Mouse (Mus musculus): Measurements from ENCODE around the gene Srrm4. TPM values are rescaled to one million over a fixed set of nuclear protein-coding genes. Genes with fewer than 3 reads are reported as not detected.

The Srrm4 gene
- polyA plus RNA-seq, 1 experiment from 2014 or later, result 19.2 TPM

GRCm38 (mm10) chr5:116570566-116570965 lies 21.1 kb downstream of the Srrm4 start:
- WGBS, result 44% methylated on average over 7 of the region's 7 CpGs
- Histone ChIP-seq H3K4me2 (no peak overlapping the region), H3K36me3 (no peaks in the 10 kb centered on the region), H3K27me3 (no peaks in the 10 kb centered on the region), H3K4me1 (replicated peaks) (peaks cover 77% of the 10 kb centered on the region), H3K4me3 (no peak overlapping the region), H3K9ac (no peak overlapping the region), H3K9me3 (no peaks in the 10 kb centered on the region), H3K27ac (replicated peaks) (peak overlapping the region; percentile 78; the same call in 1 of the 2 replicates)
- ATAC-seq (ENCODE audit: low read depth), result no peak

DNA sequence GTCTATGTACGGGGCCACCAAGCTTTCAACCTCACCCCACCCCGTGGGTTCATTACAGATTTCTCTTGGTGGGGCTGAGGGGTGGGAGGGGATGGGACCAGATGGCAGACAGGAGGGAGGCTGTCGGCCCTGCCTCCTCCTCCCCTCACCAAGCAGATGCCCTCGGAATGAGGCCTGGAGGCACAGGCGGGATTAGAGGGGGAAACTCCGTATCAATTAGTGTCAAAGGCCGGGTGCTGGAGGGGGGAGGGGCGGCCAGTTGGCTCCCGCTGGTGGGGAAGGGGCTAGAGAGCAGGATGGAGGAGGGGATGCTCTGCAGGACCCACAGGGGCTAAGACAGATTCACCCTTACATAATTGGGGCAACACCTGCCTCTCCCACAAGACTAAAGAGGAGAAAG lies 22.0 kb downstream of the Srrm4 start:
- 2% methylated on average over 8 of the region's 9 CpGs for WGBS
- peak; percentile 65 for ATAC-seq (ENCODE audit: low read depth)

DNA sequence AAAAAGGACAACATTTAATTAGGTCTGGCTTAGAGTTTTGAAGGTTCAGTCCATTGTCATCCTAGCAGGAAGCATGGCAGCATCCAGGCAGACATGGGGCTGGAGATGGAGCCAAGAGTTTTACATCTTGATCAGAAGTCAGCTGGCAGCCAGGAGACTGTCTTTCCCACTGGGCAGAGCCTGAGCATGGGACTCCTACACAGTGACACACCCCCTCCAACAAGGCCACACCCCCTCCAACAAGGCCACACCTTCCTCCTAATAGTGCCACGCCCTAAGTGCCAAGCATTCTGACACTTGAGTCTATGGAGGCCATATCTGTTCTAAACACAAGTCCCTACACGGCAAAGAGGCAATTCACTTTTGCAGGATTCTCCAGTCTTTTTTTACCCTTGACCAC lies 23.6 kb downstream of the Srrm4 start:
- Histone ChIP-seq H3K36me3 (no peaks in the 10 kb centered on the region), H3K27ac (replicated peaks) (no peak overlapping the region), H3K4me1 (replicated peaks) (peaks cover 71% of the 10 kb centered on the region), H3K4me3 (no peak overlapping the region), H3K9ac (no peak overlapping the region), H3K4me2 (no peak overlapping the region), H3K27me3 (no peaks in the 10 kb centered on the region), H3K9me3 (no peaks in the 10 kb centered on the region)
- WGBS, result 79% methylated on average over 2 of the region's 2 CpGs
- ATAC-seq (ENCODE audit: low read depth), result no peak

More for the DNA sequence above, 22.0 kb downstream of the Srrm4 start:
- H3K9me3 ChIP-seq, result no peaks in the 10 kb centered on the region
- peaks cover 76% of the 10 kb centered on the region for H3K4me1 ChIP-seq (replicated peaks)
- H3K27me3 ChIP-seq, result no peaks in the 10 kb centered on the region
- peak overlapping the region; percentile 78 for H3K27ac ChIP-seq (replicated peaks)
- H3K4me3 ChIP-seq, result no peak overlapping the region
- H3K9ac ChIP-seq, result peak overlapping the region; percentile 56
- peak overlapping the region; percentile 18; the same call in 1 of the 2 replicates for H3K4me2 ChIP-seq
- H3K36me3 ChIP-seq, result no peaks in the 10 kb centered on the region

- Histone ChIP-seq H3K4me1 (replicated peaks) (peaks cover 64% of the 10 kb centered on the region), H3K4me3 (no peak overlapping the region), H3K27me3 (no peaks in the 10 kb centered on the region), H3K9me3 (no peaks in the 10 kb centered on the region), H3K4me2 (no peak overlapping the region), H3K27ac (replicated peaks) (no peak overlapping the region), H3K9ac (no peak overlapping the region), H3K36me3 (no peaks in the 10 kb centered on the region)
- ATAC-seq (ENCODE audit: low read depth), result no peak
- 87% methylated on average over 8 of the region's 8 CpGs for WGBS
These were observed 24.3 kb downstream of the Srrm4 start for GRCm38 (mm10) chr5:116567298-116567697.

DNA sequence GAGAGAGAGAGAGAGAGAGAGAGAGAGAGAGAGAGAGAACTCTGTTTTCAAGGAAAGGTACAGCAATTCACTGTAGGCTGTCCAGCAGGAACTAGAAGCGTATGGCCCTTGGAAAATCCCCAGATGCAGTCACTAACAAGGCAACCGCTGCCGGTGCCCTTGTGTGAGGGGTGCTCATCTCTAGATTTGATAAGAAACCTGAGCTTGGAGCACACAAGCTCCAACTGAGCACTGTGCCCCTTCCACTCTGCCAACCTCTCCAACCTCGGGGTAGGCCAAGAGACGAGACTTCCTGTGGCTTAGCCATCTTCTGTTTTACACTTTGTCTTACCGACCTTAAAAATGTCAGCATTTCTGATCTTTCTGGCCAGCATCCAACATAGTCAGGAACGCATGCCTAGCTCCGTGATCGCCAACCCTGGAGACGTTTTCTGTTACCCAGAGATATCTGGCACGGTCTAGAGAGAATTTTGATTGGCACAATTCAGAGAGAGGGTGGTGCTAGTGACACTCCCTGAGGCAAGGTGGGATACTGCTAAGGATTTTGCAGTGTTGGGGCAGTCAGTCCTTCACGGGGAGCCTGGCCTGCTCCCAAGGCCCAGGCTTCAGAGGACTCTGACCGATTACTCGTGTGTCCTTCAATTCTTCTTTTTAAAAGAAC lies 25.1 kb downstream of the Srrm4 start:
- Histone ChIP-seq H3K36me3 (no peaks in the 10 kb centered on the region), H3K4me1 (replicated peaks) (peaks cover 57% of the 10 kb centered on the region), H3K9me3 (no peaks in the 10 kb centered on the region), H3K9ac (no peak overlapping the region), H3K4me3 (no peak overlapping the region), H3K27me3 (no peaks in the 10 kb centered on the region), H3K4me2 (no peak overlapping the region), H3K27ac (replicated peaks) (0 out of 2 replicates have a peak overlapping the region, but pooled peaks have one; percentile 2)
- 63% methylated on average over 14 of the region's 14 CpGs for WGBS
- ATAC-seq (ENCODE audit: low read depth), result no peak

DNA sequence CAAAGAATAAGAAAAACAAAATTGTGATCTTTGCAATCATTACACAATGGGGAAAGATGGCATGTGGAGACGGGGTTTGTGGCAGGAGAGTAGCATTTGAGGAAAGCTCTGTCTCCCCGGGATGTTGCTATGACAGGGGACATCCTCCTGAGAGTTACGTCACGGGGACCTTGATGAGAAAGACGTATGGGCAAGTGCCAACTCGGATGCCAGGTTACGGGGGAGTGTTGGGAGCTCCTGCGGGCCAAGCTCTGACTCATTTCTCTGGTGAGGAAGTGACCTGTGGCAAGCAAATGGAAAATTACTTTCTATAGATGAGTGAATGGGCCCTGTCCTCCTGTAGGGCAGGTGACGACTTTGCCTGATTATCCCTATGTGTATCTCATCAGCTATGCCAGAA lies 26.0 kb downstream of the Srrm4 start:
- ATAC-seq (ENCODE audit: low read depth), result no peak
- Histone ChIP-seq H3K9ac (no peak overlapping the region), H3K27ac (replicated peaks) (no peak overlapping the region), H3K4me3 (no peak overlapping the region), H3K27me3 (no peaks in the 10 kb centered on the region), H3K9me3 (no peaks in the 10 kb centered on the region), H3K4me2 (no peak overlapping the region), H3K36me3 (no peaks in the 10 kb centered on the region), H3K4me1 (replicated peaks) (peaks cover 48% of the 10 kb centered on the region)
- 72% methylated on average over 9 of the region's 9 CpGs for WGBS

DNA sequence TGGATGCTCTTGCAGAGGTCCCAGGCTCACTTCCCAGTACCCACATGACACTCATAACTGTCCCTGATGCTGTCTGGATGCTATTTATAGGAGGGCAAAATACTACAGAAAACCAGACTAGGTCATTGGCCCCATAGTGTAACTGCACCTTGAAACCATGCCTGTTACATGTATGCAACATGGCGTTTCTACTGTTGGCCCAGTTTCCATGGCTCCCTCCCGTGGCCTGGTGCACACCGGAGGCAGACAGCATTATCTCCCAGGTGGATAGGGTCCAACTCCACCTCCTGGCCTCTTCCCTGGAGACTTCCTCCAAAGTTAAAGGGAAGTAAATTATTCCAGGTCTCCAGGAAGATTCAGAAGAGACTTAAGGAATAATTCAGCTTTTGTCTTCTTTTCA lies 27.2 kb downstream of the Srrm4 start:
- H3K4me2 ChIP-seq, result no peak overlapping the region
- no peak overlapping the region for H3K9ac ChIP-seq
- no peaks in the 10 kb centered on the region for H3K36me3 ChIP-seq
- H3K27ac ChIP-seq (replicated peaks), result no peak overlapping the region
- no peak overlapping the region for H3K4me3 ChIP-seq
- 75% methylated on average over 3 of the region's 3 CpGs for WGBS
- H3K27me3 ChIP-seq, result no peaks in the 10 kb centered on the region
- H3K4me1 ChIP-seq (replicated peaks), result peaks cover 47% of the 10 kb centered on the region
- H3K9me3 ChIP-seq, result no peaks in the 10 kb centered on the region
- ATAC-seq (ENCODE audit: low read depth), result no peak

DNA sequence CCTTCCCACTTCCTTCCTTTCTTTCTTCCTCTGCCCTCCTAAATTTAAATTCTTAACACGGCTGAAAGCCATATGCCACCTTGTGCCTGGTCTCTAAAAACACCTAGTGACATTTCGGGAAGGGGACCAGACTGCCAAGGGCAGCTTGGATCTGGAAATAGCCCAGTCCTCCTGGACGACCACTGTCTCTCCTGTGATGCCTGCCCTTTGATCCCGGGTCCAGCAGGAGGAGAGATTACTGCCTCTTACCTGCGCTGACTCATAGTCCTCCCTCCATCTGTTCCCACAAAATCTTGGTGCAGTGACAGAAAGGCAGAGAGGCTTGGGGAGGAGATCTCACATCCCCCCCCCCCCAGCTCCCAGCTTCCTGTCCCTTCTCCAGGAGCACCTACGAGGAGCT lies 27.9 kb downstream of the Srrm4 start:
- Histone ChIP-seq H3K4me3 (no peak overlapping the region), H3K4me2 (no peak overlapping the region), H3K4me1 (replicated peaks) (peaks cover 44% of the 10 kb centered on the region), H3K27ac (replicated peaks) (no peak overlapping the region), H3K36me3 (no peaks in the 10 kb centered on the region), H3K9me3 (no peaks in the 10 kb centered on the region), H3K27me3 (no peaks in the 10 kb centered on the region), H3K9ac (no peak overlapping the region)
- no peak for ATAC-seq (ENCODE audit: low read depth)
- 75% methylated on average over 6 of the region's 6 CpGs for WGBS

DNA sequence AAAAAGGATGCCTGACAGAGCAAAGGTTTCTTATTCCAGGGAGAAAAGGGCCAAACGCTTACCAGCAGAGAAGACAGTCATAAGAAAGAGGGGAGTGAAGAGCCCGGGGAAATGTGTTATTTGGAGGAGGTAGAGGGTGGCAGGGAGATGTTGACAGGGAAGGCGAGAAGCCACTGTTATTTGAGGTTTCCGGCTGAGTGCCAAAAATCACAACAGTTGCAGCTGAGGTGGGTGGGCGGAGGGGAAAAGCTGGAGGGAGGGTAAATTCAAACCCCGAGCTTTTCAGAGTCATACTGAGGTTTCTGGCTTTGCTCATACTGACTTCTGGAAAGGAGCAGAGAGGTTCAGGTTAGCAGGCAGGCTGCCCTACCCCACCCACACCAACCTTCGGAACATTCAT lies 32.5 kb downstream of the Srrm4 start:
- Histone ChIP-seq H3K27me3 (no peaks in the 10 kb centered on the region), H3K9me3 (no peaks in the 10 kb centered on the region), H3K36me3 (0 out of 2 replicates have a peak, but pooled peaks cover 2% of the 10 kb centered on the region), H3K9ac (no peak overlapping the region), H3K27ac (replicated peaks) (no peak overlapping the region), H3K4me2 (no peak overlapping the region), H3K4me3 (no peak overlapping the region), H3K4me1 (replicated peaks) (peaks cover 36% of the 10 kb centered on the region)
- WGBS, result 61% methylated on average over 7 of the region's 7 CpGs
- no peak for ATAC-seq (ENCODE audit: low read depth)

DNA sequence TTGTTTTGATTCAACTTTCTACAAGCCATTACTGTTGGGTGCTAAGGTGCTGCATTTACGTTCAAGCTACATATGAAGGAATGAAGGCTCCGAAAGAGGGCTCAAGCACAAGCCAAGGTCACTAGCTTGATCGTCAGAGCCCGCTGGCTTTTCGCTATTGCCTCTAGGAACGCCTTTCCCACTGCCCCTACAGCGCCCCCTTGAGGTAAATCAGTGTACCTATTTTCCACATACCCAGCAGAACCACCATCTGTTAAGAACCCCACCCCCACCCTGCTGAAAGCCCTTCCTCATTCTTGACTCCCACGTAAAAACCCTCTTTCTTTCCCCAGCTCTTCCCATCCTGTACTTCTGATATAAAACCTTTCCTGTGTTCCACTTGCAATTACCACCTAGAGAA lies 35.0 kb downstream of the Srrm4 start:
- Histone ChIP-seq H3K4me3 (no peak overlapping the region), H3K9ac (no peak overlapping the region), H3K27me3 (no peaks in the 10 kb centered on the region), H3K36me3 (0 out of 2 replicates have a peak, but pooled peaks cover 2% of the 10 kb centered on the region), H3K27ac (replicated peaks) (no peak overlapping the region), H3K4me2 (no peak overlapping the region), H3K4me1 (replicated peaks) (peaks cover 43% of the 10 kb centered on the region), H3K9me3 (no peaks in the 10 kb centered on the region)
- 38% methylated on average over 8 of the region's 8 CpGs for WGBS
- no peak for ATAC-seq (ENCODE audit: low read depth)

GRCm38 (mm10) chr5:116553868-116554267 lies 37.7 kb downstream of the Srrm4 start:
- Histone ChIP-seq H3K36me3 (0 out of 2 replicates have a peak, but pooled peaks cover 11% of the 10 kb centered on the region), H3K4me2 (no peak overlapping the region), H3K9ac (no peak overlapping the region), H3K27ac (replicated peaks) (peak overlapping the region; percentile 59), H3K4me3 (no peak overlapping the region), H3K27me3 (no peaks in the 10 kb centered on the region), H3K4me1 (replicated peaks) (peaks cover 30% of the 10 kb centered on the region), H3K9me3 (0 out of 2 replicates have a peak, but pooled peaks cover 14% of the 10 kb centered on the region)
- 1% methylated on average over 5 of the region's 5 CpGs for WGBS
- ATAC-seq (ENCODE audit: low read depth), result no peak

DNA sequence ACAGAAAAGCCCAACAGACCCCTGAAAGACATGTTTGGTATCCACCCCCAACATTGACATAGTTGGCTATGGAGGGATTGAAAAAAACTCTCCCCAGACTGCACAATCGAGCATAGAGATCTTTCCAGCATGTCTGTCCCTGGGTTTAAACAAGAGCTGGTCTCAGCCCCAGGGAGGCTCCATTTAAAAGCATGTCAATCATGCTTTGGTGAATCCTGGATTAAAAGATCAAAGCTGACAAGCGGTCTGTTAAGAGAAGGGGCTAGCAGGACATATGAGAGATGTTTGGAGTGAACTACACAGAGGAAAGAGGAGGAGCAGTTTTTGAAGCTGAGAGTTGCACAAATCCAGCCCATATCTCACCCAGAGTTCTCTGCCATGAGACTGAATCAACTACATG lies 38.5 kb downstream of the Srrm4 start:
- H3K9ac ChIP-seq, result no peak overlapping the region
- 56% methylated on average over 2 of the region's 2 CpGs for whole genome bisulfite sequencing
- peaks cover 12% of the 10 kb centered on the region; the same call in 1 of the 2 replicates for H3K36me3 ChIP-seq
- peaks cover 30% of the 10 kb centered on the region for H3K4me1 ChIP-seq (replicated peaks)
- no peak overlapping the region for H3K4me2 ChIP-seq
- no peak overlapping the region for H3K27ac ChIP-seq (replicated peaks)
- ATAC-seq (ENCODE audit: low read depth), result no peak
- no peak overlapping the region for H3K4me3 ChIP-seq
- 0 out of 2 replicates have a peak, but pooled peaks cover 14% of the 10 kb centered on the region for H3K9me3 ChIP-seq
- H3K27me3 ChIP-seq, result no peaks in the 10 kb centered on the region

GRCm38 (mm10) chr5:116552584-116552983 lies 39.0 kb downstream of the Srrm4 start:
- Histone ChIP-seq H3K4me1 (replicated peaks) (peaks cover 30% of the 10 kb centered on the region), H3K9me3 (0 out of 2 replicates have a peak, but pooled peaks cover 14% of the 10 kb centered on the region), H3K27ac (replicated peaks) (no peak overlapping the region), H3K27me3 (no peaks in the 10 kb centered on the region), H3K4me3 (no peak overlapping the region), H3K36me3 (peaks cover 17% of the 10 kb centered on the region), H3K4me2 (no peak overlapping the region), H3K9ac (no peak overlapping the region)
- ATAC-seq (ENCODE audit: low read depth), result no peak
